Mouse (Mus musculus): ENCODE measurements around the gene Rufy1. TPM values are rescaled to one million over a fixed set of nuclear protein-coding genes. Genes with fewer than 3 reads are reported as not detected.
A peak's percentile ranks its signal among the peaks of the same experiment; 100 is the strongest.

Rufy1 gene
- 10 to 100 TPM; 26.7 to 30.3 TPM for total RNA-seq (2021)

- DNase-seq (ENCODE audit: extremely low spot score in 1 of 2, low spot score in 1 of 2): peak; percentile 69 to 76
Measured at GRCm38 (mm10) chr11:50430277-50431133, at the start of gene Rufy1. Gene Rufy1, minus strand, starts transcription at chr11:50431125.

- DNase-seq (ENCODE audit: extremely low spot score in 1 of 2, low spot score in 1 of 2): no peak
Measured at GRCm38 (mm10) chr11:50478072-50478471, 47.1 kb upstream of the Rufy1 start.

GRCm38 (mm10) chr11:50477486-50478070 lies 46.7 kb upstream of the Rufy1 start:
- no peak for DNase-seq (ENCODE audit: extremely low spot score in 1 of 2, low spot score in 1 of 2)

GRCm38 (mm10) chr11:50476971-50477370 lies 46.0 kb upstream of the Rufy1 start:
- DNase-seq (ENCODE audit: extremely low spot score in 1 of 2, low spot score in 1 of 2): no peak

- DNase-seq (ENCODE audit: extremely low spot score in 1 of 2, low spot score in 1 of 2): no peak
Measured at GRCm38 (mm10) chr11:50473933-50474332, 43.0 kb upstream of the Rufy1 start.

GRCm38 (mm10) chr11:50472161-50472939 lies 41.4 kb upstream of the Rufy1 start:
- no peak for DNase-seq (ENCODE audit: extremely low spot score in 1 of 2, low spot score in 1 of 2)

GRCm38 (mm10) chr11:50461481-50461880 lies 30.6 kb upstream of the Rufy1 start:
- no peak for DNase-seq (ENCODE audit: extremely low spot score in 1 of 2, low spot score in 1 of 2)

GRCm38 (mm10) chr11:50459250-50459649 lies 28.3 kb upstream of the Rufy1 start:
- DNase-seq (ENCODE audit: extremely low spot score in 1 of 2, low spot score in 1 of 2): no peak

- DNase-seq (ENCODE audit: extremely low spot score in 1 of 2, low spot score in 1 of 2): no peak
Measured at GRCm38 (mm10) chr11:50457111-50457911, 26.4 kb upstream of the Rufy1 start.

- no peak for DNase-seq (ENCODE audit: extremely low spot score in 1 of 2, low spot score in 1 of 2)
Measured at GRCm38 (mm10) chr11:50456455-50456854, 25.5 kb upstream of the Rufy1 start.

GRCm38 (mm10) chr11:50454934-50455333 lies 24.0 kb upstream of the Rufy1 start:
- no peak for DNase-seq (ENCODE audit: extremely low spot score in 1 of 2, low spot score in 1 of 2)

- no peak for DNase-seq (ENCODE audit: extremely low spot score in 1 of 2, low spot score in 1 of 2)
Measured at GRCm38 (mm10) chr11:50450236-50450635, 19.3 kb upstream of the Rufy1 start.

GRCm38 (mm10) chr11:50448163-50448562 lies 17.2 kb upstream of the Rufy1 start:
- peak in 1 of 2 experiments; percentile 34 for DNase-seq (ENCODE audit: extremely low spot score in 1 of 2, low spot score in 1 of 2)

- DNase-seq (ENCODE audit: extremely low spot score in 1 of 2, low spot score in 1 of 2): no peak
Measured at GRCm38 (mm10) chr11:50443259-50444065, 12.5 kb upstream of the Rufy1 start.

- DNase-seq (ENCODE audit: extremely low spot score in 1 of 2, low spot score in 1 of 2): no peak
Measured at GRCm38 (mm10) chr11:50441637-50442036, 10.7 kb upstream of the Rufy1 start.

- no peak for DNase-seq (ENCODE audit: extremely low spot score in 1 of 2, low spot score in 1 of 2)
Measured at GRCm38 (mm10) chr11:50440691-50441090, 9.8 kb upstream of the Rufy1 start.

- no peak for DNase-seq (ENCODE audit: extremely low spot score in 1 of 2, low spot score in 1 of 2)
Measured at GRCm38 (mm10) chr11:50439857-50440256, 8.9 kb upstream of the Rufy1 start.

GRCm38 (mm10) chr11:50432896-50433295 lies 2.0 kb upstream of the Rufy1 start:
- DNase-seq (ENCODE audit: extremely low spot score in 1 of 2, low spot score in 1 of 2): no peak

GRCm38 (mm10) chr11:50432069-50432440 lies 1.1 kb upstream of the Rufy1 start:
- DNase-seq (ENCODE audit: extremely low spot score in 1 of 2, low spot score in 1 of 2): no peak
